Mouse (Mus musculus) limb, embryonic 14.5 days (tissue): Measurements from ENCODE around the gene Susd6. TPM values are rescaled to one million over a fixed set of nuclear protein-coding genes. Genes with fewer than 3 reads are reported as not detected.

Experiments used
- ATAC-seq: fragments of 200-750 bp; cut with Nextera tagmentation; 2 replicates; pipeline ENCODE4 v1.8.0; 2017; ENCODE audit warnings: low read depth, moderate number of reproducible peaks, moderate TSS enrichment; ENCODE audit not compliant: low FRiP score
- DNase-seq: peaks from one replicate; pipeline ENCODE4 v3.0.0-alpha.2; 2015; ENCODE audit warnings: low spot score
- H3K27ac ChIP-seq: fragments of 300-500 bp; sonication (generic); replicated peaks from 2 replicates; pipeline ENCODE4 v1.5.1; 2014; ENCODE audit warnings: low read depth, mild to moderate bottlenecking, low read length, moderate library complexity, mixed read lengths
- H3K27me3 ChIP-seq: fragments of 300-500 bp; sonication (generic); 2 replicates; pipeline ENCODE4 v1.6.1; 2014; ENCODE audit warnings: low read length, mixed read lengths; ENCODE audit not compliant: control insufficient read depth, insufficient read depth
- H3K36me3 ChIP-seq: fragments of 300-500 bp; sonication (generic); 2 replicates; pipeline ENCODE4 v1.6.1; 2014; ENCODE audit warnings: mild to moderate bottlenecking, low read length, moderate library complexity, mixed read lengths; ENCODE audit not compliant: control insufficient read depth, insufficient read depth
- H3K4me1 ChIP-seq: fragments of 300-500 bp; sonication (generic); 2 replicates; pipeline ENCODE4 v1.6.1; 2014; ENCODE audit warnings: antibody characterized with exemption, low read length, mixed read lengths; ENCODE audit not compliant: control insufficient read depth, insufficient read depth
- H3K4me2 ChIP-seq: fragments of 300-500 bp; sonication (generic); replicated peaks from 2 replicates; pipeline ENCODE4 v1.6.1; 2014; ENCODE audit warnings: low read depth, mild to moderate bottlenecking, low read length, moderate library complexity; ENCODE audit not compliant: severe bottlenecking
- H3K4me3 ChIP-seq: fragments of 300-500 bp; sonication (generic); replicated peaks from 2 replicates; pipeline ENCODE4 v1.5.1; 2014; ENCODE audit warnings: low read length
- H3K9ac ChIP-seq: fragments of 300-500 bp; sonication (generic); 2 replicates; pipeline ENCODE4 v1.6.1; 2014; ENCODE audit warnings: mild to moderate bottlenecking, low read depth, low read length, moderate library complexity; ENCODE audit not compliant: severe bottlenecking
- H3K9me3 ChIP-seq: fragments of 300-500 bp; sonication (generic); 2 replicates; pipeline ENCODE4 v1.6.1; 2016; ENCODE audit warnings: low read length; ENCODE audit not compliant: control insufficient read depth
- POLR2A ChIP-seq: fragments of 200-500 bp; IDR thresholded peaks from 2 replicates; pipeline ENCODE4 v1.8.0; 2012; ENCODE audit warnings: inconsistent platforms, mild to moderate bottlenecking, moderate library complexity, borderline replicate concordance; ENCODE audit not compliant: insufficient read depth, insufficient read length; ENCODE audit errors: extremely low read depth
- WGBS: fragments of 180-500 bp; shearing (Covaris S2); extraction: QIAGEN DNeasy Blood & Tissue Kit; methylation state at CpG from one replicate; pipeline ENCODE4 v1.1.7; 2014; 5-methylcytosine and 5-hydroxymethylcytosine counted together
- polyA plus RNA-seq, 2 experiments: library from polyadenylated mRNA; depleted of rRNA in 1 of 2; stranded (reverse) in 1 of 2; unstranded in 1 of 2; fragments of >200 nt; fragmentation: Nextera tagmentation in 1 of 2; extraction: Ambion mirVana in 1 of 2; gene quantifications; 2 replicates each; pipeline versions ENCODE4 v1.2.1 to v1.2.3; 2012 to 2014

Gene Susd6
- polyA plus RNA-seq, 2 experiments, result 22.3 to 28.6 TPM

DNA sequence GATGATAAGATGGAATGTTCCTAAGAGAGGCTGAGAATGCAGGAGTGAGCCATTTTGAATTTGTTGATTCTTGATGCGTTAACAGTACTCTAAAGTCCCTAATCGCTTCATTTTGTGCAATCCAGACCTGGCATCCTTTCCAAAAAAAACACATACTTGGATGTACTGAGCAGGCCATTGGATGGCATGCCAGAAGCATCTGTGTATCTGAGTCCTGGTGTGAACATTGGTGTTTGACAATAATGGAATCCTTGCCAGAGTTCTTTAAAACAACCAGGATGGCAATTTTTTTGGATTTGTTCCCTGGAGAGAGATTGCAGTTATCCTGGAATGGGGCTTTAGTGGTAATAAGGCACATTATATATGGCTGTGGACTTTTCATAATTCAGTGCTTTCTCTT is 38.6 kb downstream of the Susd6 start:
- no peak overlapping the region for H3K4me2 ChIP-seq
- no peak for DNase-seq
- no peaks in the 10 kb centered on the region for H3K27me3 ChIP-seq
- peaks cover 15% of the 10 kb centered on the region; the same call in 1 of the 2 replicates for H3K36me3 ChIP-seq
- ATAC-seq, result no peak
- no peak for TF ChIP-seq POLR2A
- no peak overlapping the region for H3K27ac ChIP-seq
- H3K4me3 ChIP-seq, result no peak overlapping the region
- no peaks in the 10 kb centered on the region for H3K9me3 ChIP-seq
- peaks cover 6% of the 10 kb centered on the region for H3K4me1 ChIP-seq
- 96% methylated on average over 2 of the region's 2 CpGs for WGBS
- H3K9ac ChIP-seq, result no peak overlapping the region

DNA sequence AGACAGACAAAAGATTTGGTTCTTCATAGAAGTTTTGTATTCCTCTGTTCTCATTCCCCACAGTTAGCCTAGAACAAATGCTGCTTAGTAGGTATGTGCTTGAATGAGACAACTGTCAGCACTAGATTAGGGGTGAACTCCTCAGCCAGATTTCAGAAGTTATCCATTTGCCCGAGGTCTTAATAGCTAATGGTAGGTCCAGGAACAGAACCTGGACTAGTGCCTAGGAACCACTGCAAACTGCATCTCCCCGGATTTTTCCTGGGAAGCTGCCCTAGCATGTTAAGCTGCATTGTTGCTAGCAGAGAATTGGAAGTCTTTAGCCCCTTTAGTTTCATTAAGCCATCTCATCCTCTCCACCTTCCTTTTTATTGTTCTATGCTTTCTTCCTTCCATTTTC is 39.9 kb downstream of the Susd6 start:
- Histone ChIP-seq H3K27me3 (no peaks in the 10 kb centered on the region), H3K4me2 (no peak overlapping the region), H3K27ac (no peak overlapping the region), H3K4me1 (peaks cover 6% of the 10 kb centered on the region), H3K9ac (no peak overlapping the region), H3K36me3 (peaks cover 15% of the 10 kb centered on the region; the same call in 1 of the 2 replicates), H3K4me3 (no peak overlapping the region), H3K9me3 (no peaks in the 10 kb centered on the region)
- no peak for DNase-seq
- WGBS, result 79% methylated on average over 2 of the region's 2 CpGs
- ATAC-seq, result no peak
- no peak for TF ChIP-seq POLR2A

DNA sequence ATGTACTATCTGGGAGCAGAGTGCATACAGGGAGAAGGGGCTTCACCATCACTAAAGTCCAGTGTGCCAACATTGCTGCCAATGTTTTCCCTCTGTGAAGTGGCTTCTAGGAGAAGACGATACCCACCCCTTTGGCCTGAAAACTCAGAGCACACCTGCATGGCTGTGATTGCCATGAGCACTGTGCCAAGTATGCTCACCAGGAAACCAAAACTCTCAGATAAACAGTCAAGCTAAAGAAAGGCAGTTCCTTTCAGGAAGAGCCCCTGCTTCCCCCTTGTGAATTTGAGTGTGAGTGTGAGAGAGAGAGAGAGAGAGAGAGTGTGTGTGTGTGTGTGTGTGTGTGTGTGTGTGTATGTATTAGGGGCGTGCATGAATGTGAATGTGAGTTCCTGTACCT is 40.5 kb downstream of the Susd6 start:
- ATAC-seq, result no peak
- H3K4me1 ChIP-seq, result peaks cover 6% of the 10 kb centered on the region
- peaks cover 15% of the 10 kb centered on the region; the same call in 1 of the 2 replicates for H3K36me3 ChIP-seq
- H3K4me3 ChIP-seq, result no peak overlapping the region
- 0 out of 2 replicates have a peak overlapping the region, but pooled peaks have one; percentile 19 for H3K27ac ChIP-seq
- DNase-seq, result no peak
- H3K27me3 ChIP-seq, result no peaks in the 10 kb centered on the region
- WGBS, result 89% methylated on average over 2 of the region's 2 CpGs
- H3K9ac ChIP-seq, result no peak overlapping the region
- TF ChIP-seq POLR2A, result no peak
- H3K9me3 ChIP-seq, result no peaks in the 10 kb centered on the region
- no peak overlapping the region for H3K4me2 ChIP-seq

DNA sequence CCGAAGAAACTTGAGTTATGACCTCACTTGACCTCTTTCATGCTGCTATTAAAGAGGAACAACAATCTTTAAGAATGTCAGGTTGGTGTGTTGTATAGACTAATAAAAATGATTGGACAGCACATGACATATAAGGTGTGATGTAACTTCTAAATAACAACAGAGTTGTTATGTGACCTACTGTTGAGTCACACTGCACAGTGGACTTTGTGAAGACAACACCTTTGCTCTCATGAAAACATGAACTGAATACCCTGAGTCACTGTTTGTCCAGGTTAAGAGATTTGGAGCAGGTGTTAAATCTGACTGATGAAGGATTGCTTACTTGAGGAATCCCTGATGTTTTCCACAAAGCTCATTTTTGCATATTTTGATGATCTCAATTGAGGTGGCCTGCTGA is 42.0 kb downstream of the Susd6 start:
- DNase-seq, result no peak

DNA sequence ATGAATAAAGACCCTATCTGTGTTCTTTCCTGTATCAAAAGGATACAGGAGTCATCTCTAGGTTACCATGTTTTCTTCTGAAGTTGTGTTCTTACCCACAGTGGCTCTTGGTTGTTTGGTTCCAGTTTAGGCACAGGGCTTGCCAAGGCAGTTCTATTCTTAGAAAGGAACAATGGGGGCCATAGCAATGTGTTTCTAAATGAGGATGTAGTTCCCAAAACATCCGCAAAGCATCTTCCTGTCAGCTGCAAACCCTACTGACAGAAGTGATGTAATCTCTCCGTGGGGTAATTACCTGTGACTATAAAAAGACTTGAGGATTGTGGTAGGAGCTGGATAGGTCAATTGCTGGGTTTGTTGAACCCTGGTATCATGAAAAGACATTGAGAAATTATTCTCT is 43.2 kb downstream of the Susd6 start:
- Histone ChIP-seq H3K36me3 (peaks cover 10% of the 10 kb centered on the region; the same call in 1 of the 2 replicates), H3K27ac (no peak overlapping the region), H3K9me3 (no peaks in the 10 kb centered on the region), H3K4me2 (no peak overlapping the region), H3K27me3 (no peaks in the 10 kb centered on the region), H3K4me1 (peaks cover 5% of the 10 kb centered on the region; the same call in 1 of the 2 replicates), H3K9ac (no peak overlapping the region), H3K4me3 (no peak overlapping the region)
- 48% methylated on average over 2 of the region's 2 CpGs for WGBS
- DNase-seq (no peak), ATAC-seq (no peak)
- TF ChIP-seq POLR2A, result no peak

More for the DNA sequence above, 42.0 kb downstream of the Susd6 start:
- no peak overlapping the region for H3K27ac ChIP-seq
- H3K4me1 ChIP-seq, result no peaks in the 10 kb centered on the region
- no peak overlapping the region for H3K9ac ChIP-seq
- H3K27me3 ChIP-seq, result no peaks in the 10 kb centered on the region
- no peak overlapping the region for H3K4me3 ChIP-seq
- no peak for TF ChIP-seq POLR2A
- H3K36me3 ChIP-seq, result peaks cover 15% of the 10 kb centered on the region; the same call in 1 of the 2 replicates
- 62% methylated on average over 1 of the region's 1 CpGs for WGBS
- H3K9me3 ChIP-seq, result no peaks in the 10 kb centered on the region
- no peak overlapping the region for H3K4me2 ChIP-seq
- ATAC-seq, result no peak
